Mouse (Mus musculus) c-Kit-negative CD71-positive TER-119-positive erythroid progenitor cells, embryonic 14.5 days (primary cell): ENCODE data around the gene Bckdha.
A peak's percentile ranks its signal among the peaks of the same experiment; 100 is the strongest.

Source experiments
- DNase-seq: peaks from one replicate; pipeline ENCODE4 v3.0.0-alpha.2; 2013; ENCODE audit warnings: low read depth, low spot score

The Bckdha gene

GRCm38 (mm10) chr7:25614831-25615705 lies 43.7 kb downstream of the Bckdha start:
- no peak for DNase-seq

GRCm38 (mm10) chr7:25614086-25614485 lies 44.7 kb downstream of the Bckdha start:
- no peak for DNase-seq

GRCm38 (mm10) chr7:25611501-25611900 lies 47.3 kb downstream of the Bckdha start:
- no peak for DNase-seq

- DNase-seq = no peak
Measured at GRCm38 (mm10) chr7:25610056-25610455, 48.7 kb downstream of the Bckdha start.

GRCm38 (mm10) chr7:25607196-25607595 lies 51.6 kb downstream of the Bckdha start:
- no peak for DNase-seq

- no peak for DNase-seq
Measured at GRCm38 (mm10) chr7:25606625-25607063, 52.1 kb downstream of the Bckdha start.

- no peak for DNase-seq
Measured at GRCm38 (mm10) chr7:25601346-25601745, 57.4 kb downstream of the Bckdha start.

- DNase-seq = no peak
Measured at GRCm38 (mm10) chr7:25600666-25601065, 58.1 kb downstream of the Bckdha start.

GRCm38 (mm10) chr7:25599663-25600062 lies 59.1 kb downstream of the Bckdha start:
- peak; percentile 54 for DNase-seq

GRCm38 (mm10) chr7:25593859-25594258 lies 64.9 kb downstream of the Bckdha start:
- DNase-seq = no peak

- no peak for DNase-seq
Measured at GRCm38 (mm10) chr7:25591226-25591625, 67.6 kb downstream of the Bckdha start.

- DNase-seq = no peak
Measured at GRCm38 (mm10) chr7:25585351-25586204, 73.2 kb downstream of the Bckdha start.

- DNase-seq = no peak
Measured at GRCm38 (mm10) chr7:25584651-25585050, 74.1 kb downstream of the Bckdha start.

GRCm38 (mm10) chr7:25582301-25582810 lies 76.4 kb downstream of the Bckdha start:
- no peak for DNase-seq
